Mouse (Mus musculus) spleen, adult 18-20 months (tissue): ENCODE results near the gene H2-Ob.
A peak's percentile ranks its signal among the peaks of the same experiment; 100 is the strongest.

Experiments used
- DNase-seq, 2 experiments: peaks; one replicate each; pipeline ENCODE4 v3.0.0; 2022; ENCODE audit warnings: mixed read lengths in 2 of 2

Gene H2-Ob

GRCm38 (mm10) chr17:34286999-34287398, 48.3 kb downstream of the H2-Ob start:
- DNase-seq = no peak

DNA sequence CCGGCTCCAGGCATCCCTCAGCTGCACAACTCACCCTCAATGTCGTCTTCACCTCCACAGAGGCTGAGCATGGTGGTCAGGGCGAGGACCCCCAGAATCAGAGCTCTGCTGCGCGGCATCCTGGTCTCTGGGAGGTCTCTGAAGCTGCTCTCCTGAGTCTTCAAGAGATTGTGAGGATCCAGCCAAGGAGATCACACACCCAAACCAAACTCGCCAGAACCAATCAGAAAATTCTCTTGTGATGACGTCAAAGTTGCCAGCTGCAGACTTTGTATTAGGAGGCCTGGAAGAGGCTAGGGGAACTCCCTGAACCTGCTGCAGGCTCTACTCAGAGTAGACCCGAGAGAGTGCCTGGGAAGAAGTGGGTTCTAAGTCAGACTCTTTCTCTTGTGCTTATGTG, 48.9 kb downstream of the H2-Ob start, which contains the start of gene H2-Aa:
Gene H2-Aa, minus strand, starts transcription at position 176 of the 400 bp plus-strand sequence.
- peak; percentile 79 to 88 for DNase-seq

- no peak for DNase-seq
These were observed 49.4 kb downstream of the H2-Ob start for GRCm38 (mm10) chr17:34288131-34288530.

- peak; percentile 83 to 87 for DNase-seq
These were observed 52.9 kb downstream of the H2-Ob start for GRCm38 (mm10) chr17:34291609-34292008.

DNA sequence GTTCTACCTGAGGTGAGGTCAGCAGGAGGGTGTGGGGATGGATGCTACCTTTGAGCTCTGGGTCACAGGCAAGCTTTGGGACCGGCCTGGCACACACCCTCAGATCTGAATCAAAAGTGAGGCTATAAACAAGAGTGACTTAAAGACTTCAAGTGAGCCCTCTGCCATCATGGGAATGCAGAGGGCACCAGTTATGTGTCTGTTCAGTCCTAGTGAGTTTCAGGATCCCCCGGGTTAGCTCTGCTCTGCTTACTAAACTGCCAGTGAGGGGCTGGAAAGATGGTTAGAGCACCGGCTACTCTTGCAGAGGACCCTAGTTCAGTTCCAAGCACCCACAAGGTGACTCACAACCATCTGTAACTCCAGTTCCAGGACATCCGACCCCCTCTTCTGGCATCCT, 53.9 kb downstream of the H2-Ob start:
- DNase-seq = no peak

DNA sequence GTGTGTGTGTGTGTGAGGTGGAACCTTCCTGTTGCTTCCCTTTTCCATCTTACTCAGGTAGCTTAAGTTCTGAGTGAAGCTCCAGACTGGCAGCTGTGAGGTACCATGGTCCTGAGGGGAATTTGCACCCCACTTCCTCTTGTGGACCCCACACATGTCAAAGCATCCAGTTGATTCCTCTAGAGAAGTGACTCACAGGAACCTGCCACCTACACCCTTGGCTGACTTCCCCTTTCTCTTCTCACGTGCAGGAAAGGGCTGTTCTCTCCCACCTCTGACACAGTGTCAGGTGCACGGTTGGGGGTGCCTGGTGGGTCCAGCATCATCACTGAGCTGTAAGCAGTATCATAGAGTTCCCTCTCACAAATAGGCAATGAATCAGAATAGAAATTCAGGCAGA, 54.8 kb downstream of the H2-Ob start:
- peak in 1 of 2 experiments; percentile 73 for DNase-seq

- DNase-seq = peak in 1 of 2 experiments; percentile 11
These were observed 55.5 kb downstream of the H2-Ob start for GRCm38 (mm10) chr17:34294249-34294648.

- no peak for DNase-seq
These were observed 56.6 kb downstream of the H2-Ob start for GRCm38 (mm10) chr17:34295307-34295706.

GRCm38 (mm10) chr17:34295891-34296794, 57.4 kb downstream of the H2-Ob start:
- peak; percentile 65 to 68 for DNase-seq

GRCm38 (mm10) chr17:34299356-34299755, 60.7 kb downstream of the H2-Ob start:
- peak in 1 of 2 experiments; percentile 52 for DNase-seq

- DNase-seq = no peak
These were observed 61.4 kb downstream of the H2-Ob start for GRCm38 (mm10) chr17:34300071-34300470.

GRCm38 (mm10) chr17:34300691-34301566, 62.2 kb downstream of the H2-Ob start:
- DNase-seq = peak; percentile 70 to 83

DNA sequence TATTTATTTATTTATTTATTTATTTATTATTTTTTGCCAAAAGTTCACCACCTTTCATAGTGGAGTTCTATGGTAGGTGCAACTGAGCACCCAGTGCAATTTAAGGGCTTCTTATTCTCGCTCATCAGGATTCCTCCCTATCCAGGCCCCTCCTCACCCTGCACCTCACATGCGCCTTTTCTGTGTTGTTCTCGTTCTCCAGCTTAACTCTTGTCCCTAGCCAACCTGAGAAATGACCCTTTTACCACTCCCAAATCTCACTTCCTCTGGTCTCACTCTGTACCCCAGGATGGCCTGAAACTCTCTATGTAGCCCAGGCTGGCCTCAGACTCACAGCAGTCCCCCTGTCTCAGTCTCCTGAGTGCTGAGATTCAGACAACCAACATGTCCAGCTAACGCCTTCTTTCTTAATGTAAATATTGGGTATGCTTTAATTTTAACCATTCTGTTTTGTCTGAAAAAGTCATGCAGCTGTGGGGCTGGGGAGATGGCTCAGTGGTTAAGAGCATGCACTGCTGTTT, 63.0 kb downstream of the H2-Ob start:
- no peak for DNase-seq

DNA sequence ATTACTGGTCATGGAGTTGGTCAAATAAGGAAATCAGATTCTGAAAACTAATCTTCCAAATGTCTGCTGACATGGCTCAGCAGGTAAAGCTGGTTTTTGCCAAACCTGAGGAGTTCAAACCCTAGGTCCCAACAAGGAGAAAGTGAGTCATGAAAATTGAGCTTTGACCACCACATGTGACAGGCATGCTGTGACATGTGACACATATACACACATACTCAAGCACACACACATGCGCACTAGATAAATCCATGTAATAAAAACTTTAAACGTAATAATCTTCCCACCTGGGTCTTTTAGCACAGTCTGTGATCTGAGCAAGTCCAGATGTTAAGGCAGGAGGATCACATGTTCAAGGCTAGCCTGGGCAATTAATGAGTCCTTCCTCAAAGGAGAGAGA, 65.1 kb downstream of the H2-Ob start:
- no peak for DNase-seq
